In genomic region chr1:78140505-78141303, GRCm38 (mm10) we compare ENCODE assay signal across 10 mouse cellular contexts. TPM values are rescaled to one million over a fixed set of nuclear protein-coding genes. Genes with fewer than 3 reads are reported as not detected.
A peak's percentile ranks its signal among the peaks of the same experiment; 100 is the strongest.
DNase-seq lines count a peak whose midpoint lies in the region; ATAC-seq and TF ChIP-seq lines count a peak whose summit lies in the region.
"Had no signal": no experiment of that assay in that cellular context is flagged by ENCODE, and none has a peak within 500 bp of the region (broad histone marks: within the 10 kb centered on the region; RNA-seq: fewer than 3 reads in every experiment).

No protein-coding gene starts in this region.

- WGBS in kidney, postnatal 0 days, result 2% methylated on average over 14 of the region's 14 CpGs
- 2% methylated on average over 14 of the region's 14 CpGs for WGBS in hindbrain, embryonic 15.5 days
- WGBS in neural tube, embryonic 11.5 days, result 3% methylated on average over 14 of the region's 14 CpGs

- H3K4me1 ChIP-seq in kidney, postnatal 0 days (replicated peaks; ENCODE audit: insufficient read depth, low read length), result no peaks in the 10 kb centered on the region
- peaks cover 16% of the 10 kb centered on the region for H3K4me1 ChIP-seq in hindbrain, embryonic 15.5 days (replicated peaks)
- peaks cover 15% of the 10 kb centered on the region for H3K4me1 ChIP-seq in neural tube, embryonic 11.5 days (ENCODE audit: control insufficient read depth, insufficient read depth, low read length)

- no peaks in the 10 kb centered on the region for H3K36me3 ChIP-seq in kidney, postnatal 0 days (ENCODE audit: insufficient read depth, low read length)
- no peaks in the 10 kb centered on the region for H3K36me3 ChIP-seq in hindbrain, embryonic 15.5 days
- no peaks in the 10 kb centered on the region for H3K36me3 ChIP-seq in neural tube, embryonic 11.5 days (ENCODE audit: control insufficient read depth, insufficient read depth, low read length)

- H3K9me3 ChIP-seq in kidney, postnatal 0 days (replicated peaks; ENCODE audit: low read length), result no peaks in the 10 kb centered on the region
- no peaks in the 10 kb centered on the region for H3K9me3 ChIP-seq in hindbrain, embryonic 15.5 days
- H3K9me3 ChIP-seq in neural tube, embryonic 11.5 days (ENCODE audit: control insufficient read depth, low read length), result no peaks in the 10 kb centered on the region

- H3K27ac ChIP-seq in kidney, postnatal 0 days, result no peak overlapping the region
- no peak overlapping the region for H3K27ac ChIP-seq in hindbrain, embryonic 15.5 days (replicated peaks)
- 0 out of 2 replicates have a peak overlapping the region, but pooled peaks have one; percentile 39 for H3K27ac ChIP-seq in neural tube, embryonic 11.5 days (ENCODE audit: low read depth, low read length)

- ATAC-seq in kidney, postnatal 0 days (replicated peaks; ENCODE audit: low FRiP score, low read depth), result no peak
- peak; percentile 54; the same call in 1 of the 2 replicates for ATAC-seq in hindbrain, embryonic 15.5 days (ENCODE audit: low FRiP score, low read depth)
- ATAC-seq in neural tube, embryonic 11.5 days (ENCODE audit: insufficient read depth, low FRiP score, low TSS enrichment), result peak; percentile 39; the same call in 1 of the 2 replicates

- peak; percentile 39; the same call in 1 of the 2 replicates for TF ChIP-seq CTCF in kidney, postnatal 0 days (IDR thresholded peaks at IDR 0.05; ENCODE audit: low read depth)

- H3K9ac ChIP-seq in kidney, postnatal 0 days (ENCODE audit: low read depth, low read length), result no peak overlapping the region
- H3K9ac ChIP-seq in hindbrain, embryonic 15.5 days, result no peak overlapping the region
- no peak overlapping the region for H3K9ac ChIP-seq in neural tube, embryonic 11.5 days (ENCODE audit: low read length)

- H3K4me3 ChIP-seq in kidney, postnatal 0 days (replicated peaks; ENCODE audit: low read depth, low read length), result no peak overlapping the region
- no peak overlapping the region for H3K4me3 ChIP-seq in hindbrain, embryonic 15.5 days
- no peak overlapping the region for H3K4me3 ChIP-seq in neural tube, embryonic 11.5 days (ENCODE audit: low read depth, low read length)

- DNase-seq in kidney, postnatal 0 days (ENCODE audit: low spot score), result no peak
- DNase-seq in kidney, adult 11 months, result no peak
- DNase-seq in embryo, embryonic 10 days (ENCODE audit: low spot score), result peak; percentile 71
- DNase-seq in neural tube, embryonic 11.5 days (ENCODE audit: low spot score), result peak; percentile 51
- DNase-seq in thymus, postnatal 0 days (ENCODE audit: low spot score), result no peak
- no peak for DNase-seq in adrenal gland, adult (ENCODE audit: inconsistent age in 2 of 2, low spot score in 1 of 2)
- no peak for DNase-seq in urinary bladder, postnatal 25 days (ENCODE audit: low spot score)
- DNase-seq: thymus, adult 2 months had no signal

- H3K4me2 ChIP-seq in kidney, postnatal 0 days (ENCODE audit: low read length), result no peak overlapping the region
- H3K4me2 ChIP-seq in hindbrain, embryonic 15.5 days, result no peak overlapping the region
- 0 out of 2 replicates have a peak overlapping the region, but pooled peaks have one; percentile 13 for H3K4me2 ChIP-seq in neural tube, embryonic 11.5 days (ENCODE audit: low read depth)
- H3K4me2 ChIP-seq: heart, embryonic 11.5 days had no signal

- H3K27me3 ChIP-seq in kidney, postnatal 0 days (ENCODE audit: insufficient read depth, low read length), result peaks cover 87% of the 10 kb centered on the region
- H3K27me3 ChIP-seq in hindbrain, embryonic 15.5 days, result peaks cover 70% of the 10 kb centered on the region
- peaks cover 67% of the 10 kb centered on the region for H3K27me3 ChIP-seq in neural tube, embryonic 11.5 days (ENCODE audit: control insufficient read depth, insufficient read depth, low read length)

RNA-seq across cellular contexts. Expression of gene Pax3, which starts 56.2 kb away (rescaled TPM):
- not detected in 2 replicates for polyA plus RNA-seq in kidney, postnatal 0 days (2015; fragmentation: Nextera tagmentation; extraction: Ambion mirVana)
- polyA plus RNA-seq in hindbrain, embryonic 15.5 days (2015; fragmentation: Nextera tagmentation; extraction: Ambion mirVana), result 14.0 and 16.3 TPM in 2 replicates
- polyA plus RNA-seq in neural tube, embryonic 11.5 days (2014; fragmentation: Nextera tagmentation; extraction: Ambion mirVana), result 36.2 and 42.8 TPM in 2 replicates
- polyA plus RNA-seq in thymus, postnatal 0 days (2015; fragmentation: Nextera tagmentation; extraction: Ambion mirVana), result 0.04 TPM in 1 of 2 replicates, not detected in the other

Comparison
In these comparisons a context has a peak if more than half of its experiments do, and no peak if none do; other contexts are left out.
1. DNase-seq: peak in embryo, embryonic 10 days (single experiment) and neural tube, embryonic 11.5 days (single experiment); none in kidney, postnatal 0 days (single experiment), kidney, adult 11 months (single experiment), thymus, postnatal 0 days (single experiment), adrenal gland, adult (0 of 2) and urinary bladder, postnatal 25 days (single experiment).
2. RNA of gene Pax3, which starts 56.2 kb away (polyA plus RNA-seq): 36.2 to 42.8 TPM in neural tube, embryonic 11.5 days and 14.0 to 16.3 TPM in hindbrain, embryonic 15.5 days; 0.04 TPM in thymus, postnatal 0 days and not detected in kidney, postnatal 0 days; every median in the first group is over 10 times any median in the second.